Mouse (Mus musculus) CH12.LX (cell line): ENCODE measurements around the gene Gpr39. TPM values are rescaled to one million over a fixed set of nuclear protein-coding genes. Genes with fewer than 3 reads are reported as not detected.

ENCODE experiments used
- DNase-seq: peaks from one replicate; pipeline ENCODE4 v3.0.0-alpha.2; 2013; ENCODE audit errors: extremely low read depth
- H3K27ac ChIP-seq: 2 replicates; pipeline ENCODE4 v1.5.1; 2012; ENCODE audit warnings: low read depth, mild to moderate bottlenecking, control low read depth, moderate library complexity; ENCODE audit not compliant: insufficient read depth
- H3K27me3 ChIP-seq: replicated peaks from 2 replicates; pipeline ENCODE3; 2012; ENCODE audit warnings: inconsistent platforms
- H3K36me3 ChIP-seq, 2 experiments: replicated peaks in 1 of 2; 2 replicates each; pipeline versions ENCODE3 to v1.6.1; 2012; ENCODE audit warnings: inconsistent platforms in 1 of 2, low read length in 1 of 2, mild to moderate bottlenecking in 1 of 2, mixed read lengths in 1 of 2, moderate library complexity in 1 of 2; ENCODE audit not compliant: control insufficient read depth in 1 of 2, insufficient read depth in 1 of 2
- H3K4me1 ChIP-seq, 2 experiments: 2 replicates each; pipeline ENCODE4 v1.6.1; 2012; ENCODE audit warnings: inconsistent platforms in 1 of 2, moderate library complexity in 1 of 2; ENCODE audit not compliant: insufficient read depth in 2 of 2, control insufficient read depth in 1 of 2
- H3K4me2 ChIP-seq: 2 replicates; pipeline ENCODE4 v1.6.1; 2012; ENCODE audit warnings: low read depth, mild to moderate bottlenecking, control low read depth; ENCODE audit not compliant: poor library complexity, insufficient read depth, severe bottlenecking
- H3K4me3 ChIP-seq, 3 experiments: fragments of 150-350 bp in 1 of 3; sonication (generic) in 1 of 3; replicated peaks in 1 of 3; 2 replicates each; pipeline versions ENCODE3 to v1.5.1; 2011 to 2012; ENCODE audit warnings: low read depth in 2 of 3, low read length in 2 of 3, mild to moderate bottlenecking in 2 of 3, moderate library complexity in 2 of 3, control low read depth in 1 of 3, improper control_type of control experiment in 1 of 3, inconsistent platforms in 1 of 3, mixed read lengths in 1 of 3; ENCODE audit not compliant: poor library complexity in 1 of 3
- H3K79me2 ChIP-seq: replicated peaks from 2 replicates; pipeline ENCODE4 v1.6.1; 2012; ENCODE audit warnings: mild to moderate bottlenecking, moderate library complexity; ENCODE audit not compliant: control insufficient read depth, poor library complexity, insufficient read depth, severe bottlenecking; ENCODE audit errors: extremely low read depth
- H3K9ac ChIP-seq: 2 replicates; pipeline ENCODE4 v1.6.1; 2012; ENCODE audit warnings: low read depth, mild to moderate bottlenecking, control low read depth, moderate library complexity; ENCODE audit not compliant: insufficient read depth
- H3K9me3 ChIP-seq: replicated peaks from 2 replicates; pipeline ENCODE3; 2012; ENCODE audit warnings: low read length, inconsistent platforms, mixed read lengths
- CTCF ChIP-seq, 2 experiments: IDR thresholded peaks in 1 of 2; conservative IDR thresholded peaks in 1 of 2; 2 replicates each; pipeline ENCODE4 v1.5.1; 2011 to 2012; ENCODE audit warnings: low read depth in 2 of 2, low read length in 2 of 2, improper control_type of control experiment in 1 of 2, inconsistent platforms in 1 of 2, mild to moderate bottlenecking in 1 of 2, moderate library complexity in 1 of 2
- E2F4 ChIP-seq: IDR thresholded peaks from 2 replicates; pipeline ENCODE4 v1.6.1; 2011; ENCODE audit warnings: low read depth, low read length, improper control_type of control experiment; ENCODE audit not compliant: insufficient replicate concordance
- ETS1 ChIP-seq: conservative IDR thresholded peaks from 2 replicates; pipeline ENCODE4 v1.6.1; 2012; ENCODE audit warnings: low read depth, mild to moderate bottlenecking, inconsistent platforms, low read length, improper control_type of control experiment, moderate library complexity
- GABPA ChIP-seq: IDR thresholded peaks from 2 replicates; pipeline ENCODE4 v1.6.1; 2012; ENCODE audit warnings: low read depth, low read length, improper control_type of control experiment, inconsistent platforms; ENCODE audit not compliant: insufficient replicate concordance
- IRF4 ChIP-seq: IDR thresholded peaks from 2 replicates; pipeline ENCODE4 v1.6.1; 2014; ENCODE audit warnings: low read depth, mild to moderate bottlenecking, inconsistent platforms, low read length, improper control_type of control experiment
- JUND ChIP-seq: conservative IDR thresholded peaks from 2 replicates; pipeline ENCODE4 v1.6.1; 2011; ENCODE audit warnings: low read depth, low read length, improper control_type of control experiment
- MAX ChIP-seq: IDR thresholded peaks from 2 replicates; pipeline ENCODE4 v1.6.1; 2011; ENCODE audit warnings: low read length, improper control_type of control experiment
- MAZ ChIP-seq: IDR thresholded peaks from 2 replicates; pipeline ENCODE4 v1.6.1; 2012; ENCODE audit warnings: low read depth, mild to moderate bottlenecking, inconsistent platforms, low read length, improper control_type of control experiment, moderate library complexity
- MEF2A ChIP-seq: IDR thresholded peaks from 2 replicates; pipeline ENCODE4 v1.6.1; 2014; ENCODE audit warnings: low read depth, mild to moderate bottlenecking, inconsistent platforms, low read length, improper control_type of control experiment, borderline replicate concordance
- MYC ChIP-seq: IDR thresholded peaks from 2 replicates; pipeline ENCODE4 v1.6.1; 2011; ENCODE audit warnings: low read depth, mild to moderate bottlenecking, improper control_type of control experiment, low read length
- NELFE ChIP-seq: IDR thresholded peaks from 2 replicates; pipeline ENCODE4 v1.6.1; 2011; ENCODE audit warnings: low read depth, low read length, improper control_type of control experiment
- NRF1 ChIP-seq: IDR thresholded peaks from 2 replicates; pipeline ENCODE4 v1.6.1; 2014; ENCODE audit warnings: low read depth, mild to moderate bottlenecking, inconsistent platforms, low read length, improper control_type of control experiment, moderate library complexity
- POLR2AphosphoS2 ChIP-seq: IDR thresholded peaks from 2 replicates; pipeline ENCODE4 v1.6.1; 2011; ENCODE audit warnings: low read depth, low read length, improper control_type of control experiment
- RAD21 ChIP-seq: IDR thresholded peaks from 2 replicates; pipeline ENCODE4 v1.6.1; 2011; ENCODE audit warnings: low read depth, mild to moderate bottlenecking, low read length, improper control_type of control experiment, moderate library complexity
- TCF12 ChIP-seq: IDR thresholded peaks from 2 replicates; pipeline ENCODE4 v1.6.1; 2014; ENCODE audit warnings: low read depth, mild to moderate bottlenecking, inconsistent platforms, low read length, improper control_type of control experiment
- ZNF384 ChIP-seq: IDR thresholded peaks from 2 replicates; pipeline ENCODE4 v1.6.1; 2012; ENCODE audit warnings: low read depth, low read length, improper control_type of control experiment, inconsistent platforms
- dilution Hi-C: fragments of 300-500 bp; cut with MboI; formaldehyde crosslinking; loops from 2 replicates; pipeline ENCODE4 v1.14.3; 2020; ENCODE audit warnings: low sequenced_read_pairs; ENCODE audit not compliant: extremely low pct_unique_long_range_greater_than_20kb, extremely low pct_ligation_motif_present
- in situ Hi-C: fragments of 300-500 bp; cut with MboI; formaldehyde crosslinking; loops from 3 replicates; pipeline ENCODE4 v1.14.3; 2019; ENCODE audit warnings: low sequenced_read_pairs, low pct_ligation_motif_present, low pct_unique_long_range_greater_than_20kb, mixed read lengths
- polyA plus RNA-seq: library from polyadenylated mRNA; unstranded; fragments of >175 nt; gene quantifications from 2 replicates; pipeline ENCODE4 v1.2.1, GENCODE M21; 2012; ENCODE audit warnings: low read depth; ENCODE audit not compliant: insufficient read length
- total RNA-seq, 2 experiments: library from RNA; depleted of rRNA; stranded (reverse); fragments of 300-350 nt in 1 of 2; fragments of >200 nt in 1 of 2; gene quantifications; 2 replicates each; pipeline ENCODE4 v1.2.3; 2012 to 2014

Gpr39 gene
- total and polyA plus RNA-seq, 3 experiments, result not detected

DNA sequence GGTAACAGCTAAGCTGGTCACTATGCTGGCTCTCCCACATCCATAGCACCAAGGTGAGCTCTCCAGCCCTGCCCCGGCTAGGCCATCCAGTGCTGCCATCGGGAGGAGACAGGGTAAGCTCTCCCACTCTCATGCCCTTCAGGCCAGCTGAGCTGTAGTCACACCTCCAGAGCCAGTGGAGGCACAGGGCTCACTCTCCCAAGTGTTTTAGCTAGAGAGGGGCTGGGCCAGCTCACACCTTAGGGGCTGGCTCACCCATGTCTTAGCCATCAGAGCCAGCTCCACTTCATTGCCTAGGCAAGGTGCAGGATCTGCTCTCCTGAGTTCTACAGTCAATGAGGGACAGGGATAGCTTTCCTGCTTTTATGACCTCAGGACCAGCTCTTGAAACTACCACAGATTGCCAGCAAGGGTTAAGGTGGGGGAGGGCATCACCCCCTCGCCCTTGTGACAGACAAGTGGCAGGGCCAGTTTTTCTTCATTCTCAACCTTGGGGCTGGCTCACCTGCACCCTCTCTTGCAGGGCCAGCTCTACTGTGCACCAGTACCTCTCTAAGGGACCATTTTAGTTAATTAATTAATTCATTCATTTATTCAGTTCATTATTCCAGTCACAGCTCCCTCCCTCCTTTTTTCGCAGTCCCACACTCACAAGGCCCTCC lies 78.7 kb downstream of the Gpr39 start:
- Histone ChIP-seq H3K9ac (no peak overlapping the region), H3K4me3 (no peak overlapping the region), H3K27ac (no peak overlapping the region), H3K9me3 (no peaks in the 10 kb centered on the region), H3K36me3 (no peaks in the 10 kb centered on the region), H3K4me2 (no peak overlapping the region), H3K79me2 (no peaks in the 10 kb centered on the region), H3K27me3 (peaks cover 41% of the 10 kb centered on the region), H3K4me1 (no peaks in the 10 kb centered on the region)
- dilution Hi-C loops, result no loop called here
- DNase-seq, result no peak
- in situ Hi-C loops, result no loop called here
- no peak for TF ChIP-seq GABPA
- TF ChIP-seq E2F4, result no peak
- TF ChIP-seq ETS1, result no peak
- TF ChIP-seq ZNF384, result no peak
- no peak for TF ChIP-seq POLR2AphosphoS2
- no peak for TF ChIP-seq RAD21
- TF ChIP-seq IRF4, result no peak
- no peak for TF ChIP-seq NRF1
- TF ChIP-seq NELFE, result no peak
- no peak for TF ChIP-seq TCF12
- TF ChIP-seq JUND, result no peak
- TF ChIP-seq MEF2A, result no peak

DNA sequence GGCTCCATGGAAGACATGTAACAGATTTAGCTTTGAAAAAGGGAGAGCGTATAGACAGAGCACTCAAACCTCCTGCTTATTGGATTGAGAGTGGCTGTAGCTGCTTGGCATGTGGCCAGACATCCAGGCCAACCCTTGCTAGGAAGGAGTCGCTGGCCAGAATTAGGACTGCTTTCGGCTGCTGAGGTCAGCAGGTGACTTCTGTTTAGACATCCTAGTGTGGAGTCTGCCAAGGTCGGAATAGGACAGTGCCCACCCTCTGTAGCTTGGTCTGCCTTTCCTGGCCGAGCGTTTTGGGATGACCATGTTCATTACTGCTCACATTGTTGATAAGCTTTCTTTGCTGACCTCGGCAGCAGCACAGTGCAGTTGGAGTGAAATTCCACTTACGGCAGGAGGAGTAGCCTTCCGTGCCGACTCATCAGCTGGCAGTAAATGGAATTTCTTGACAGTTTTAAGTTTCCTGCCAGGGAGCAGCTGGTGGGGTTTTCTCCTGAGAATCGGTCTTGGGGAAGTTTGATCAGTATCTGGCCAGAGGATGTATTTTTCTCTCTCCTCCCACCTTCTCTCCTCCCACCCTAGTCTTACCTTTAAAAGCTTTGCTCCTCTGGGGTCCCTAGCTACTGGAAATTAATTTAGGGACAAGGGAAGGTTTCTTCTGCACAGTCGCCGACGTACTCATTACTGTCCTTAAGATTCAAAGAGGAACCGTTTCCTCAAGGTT lies 83.3 kb downstream of the Gpr39 start:
- Histone ChIP-seq H3K27ac (no peak overlapping the region), H3K27me3 (peaks cover 36% of the 10 kb centered on the region), H3K9me3 (no peaks in the 10 kb centered on the region), H3K79me2 (no peaks in the 10 kb centered on the region), H3K9ac (no peak overlapping the region)
- in situ Hi-C loops, result no loop called here
- DNase-seq, result no peak
- dilution Hi-C loops, result no loop called here
- TF ChIP-seq MAX (no peak), IRF4 (no peak), CTCF (conservative IDR thresholded peaks at IDR 0.05 in 1 of 2, IDR thresholded peaks at IDR 0.05 in 1 of 2; ENCODE audit: low read depth in 2 of 2, low read length in 2 of 2) (no peak), E2F4 (no peak), POLR2AphosphoS2 (no peak), TCF12 (no peak), MAZ (no peak), MYC (no peak)
- TF ChIP-seq, all 38 proteins: peak for 0
- Histone ChIP-seq H3K4me2 (no peak overlapping the region), H3K4me3 (no peak overlapping the region), H3K4me1 (no peaks in the 10 kb centered on the region), H3K36me3 (no peaks in the 10 kb centered on the region)
